Mouse (Mus musculus) fat pad, adult 2 months (tissue): ENCODE data around the gene Mex3b.

ENCODE experiments used
- DNase-seq: peaks from one replicate; pipeline ENCODE4 v3.0.0-alpha.2; 2011; ENCODE audit warnings: low read depth, low spot score; ENCODE audit errors: extremely low read depth

Mex3b gene

GRCm38 (mm10) chr7:82865834-82866485, 1.2 kb upstream of the Mex3b start:
- DNase-seq, result no peak

DNA sequence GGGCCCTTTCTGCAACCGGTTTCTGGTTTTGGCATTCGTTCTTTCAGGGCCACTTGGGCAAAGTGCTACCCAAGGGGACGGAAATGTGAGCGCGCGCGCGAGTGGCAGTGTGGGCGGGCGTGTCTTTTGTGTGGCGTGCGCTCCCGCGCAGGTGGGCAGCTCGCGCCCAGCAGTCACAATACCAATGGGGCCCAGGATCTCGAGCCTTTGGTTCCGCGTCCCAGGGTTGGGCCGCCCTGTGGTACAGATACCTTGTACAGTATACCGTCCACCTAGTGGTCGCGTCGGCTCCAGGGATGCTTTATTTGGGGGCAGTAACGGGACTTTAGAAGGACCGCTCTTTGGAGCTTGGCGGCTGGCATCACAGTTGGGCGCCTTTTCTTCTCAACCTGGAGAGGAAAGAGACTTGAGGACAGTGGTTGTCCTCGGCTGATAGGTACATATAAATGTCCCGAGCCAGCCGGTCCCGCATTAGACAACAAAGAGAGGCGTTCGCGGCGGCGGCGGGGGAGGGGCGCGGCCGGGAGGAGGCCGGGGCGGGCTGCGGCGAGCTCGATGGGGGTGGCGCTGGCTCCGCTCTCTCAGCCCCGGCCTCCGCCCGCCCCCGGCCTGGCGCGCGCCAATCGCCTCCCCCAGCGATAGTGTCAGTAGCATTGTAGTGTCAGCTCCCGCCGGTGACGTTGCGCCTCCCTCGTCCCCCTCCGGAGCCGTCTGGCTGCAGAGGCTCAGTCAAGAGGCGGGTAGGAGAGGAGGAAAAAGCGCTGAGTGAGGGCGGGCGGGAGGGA, 455 bp upstream of the Mex3b start:
- no peak for DNase-seq

GRCm38 (mm10) chr7:82868309-82869230, 1.4 kb downstream of the Mex3b start:
- no peak for DNase-seq

DNA sequence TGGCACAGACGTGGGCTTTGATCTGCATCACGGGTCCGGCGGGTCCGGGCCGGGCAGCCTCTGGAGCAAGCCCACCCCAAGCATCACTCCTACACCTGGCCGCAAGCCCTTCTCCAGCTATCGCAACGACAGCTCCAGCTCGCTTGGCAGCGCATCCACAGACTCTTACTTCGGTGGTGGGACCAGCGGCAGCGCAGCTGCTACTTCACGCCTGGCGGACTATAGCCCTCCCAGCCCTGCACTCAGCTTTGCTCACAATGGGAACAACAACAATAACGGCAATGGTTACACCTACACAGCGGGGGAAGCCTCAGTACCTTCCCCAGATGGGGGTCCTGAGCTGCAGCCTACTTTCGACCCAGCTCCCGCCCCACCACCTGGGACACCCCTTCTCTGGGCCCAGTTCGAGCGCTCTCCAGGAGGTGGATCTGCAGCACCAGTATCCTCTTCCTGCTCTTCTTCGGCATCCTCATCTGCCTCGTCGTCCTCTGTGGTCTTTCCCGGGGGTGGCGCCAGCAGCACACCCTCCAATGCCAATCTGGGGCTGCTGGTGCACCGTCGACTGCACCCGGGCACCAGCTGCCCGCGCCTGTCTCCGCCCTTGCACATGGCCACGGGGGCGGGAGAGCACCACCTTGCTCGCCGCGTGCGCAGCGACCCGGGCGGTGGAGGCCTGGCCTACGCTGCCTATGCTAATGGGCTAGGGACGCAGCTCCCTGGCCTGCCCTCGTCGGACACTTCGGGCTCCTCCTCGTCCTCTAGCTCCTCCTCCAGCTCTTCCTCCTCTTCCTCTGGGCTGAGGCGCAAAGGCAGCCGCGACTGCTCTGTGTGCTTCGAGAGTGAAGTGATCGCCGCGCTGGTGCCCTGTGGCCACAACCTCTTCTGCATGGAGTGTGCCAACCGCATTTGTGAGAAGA, 2.4 kb downstream of the Mex3b start:
- no peak for DNase-seq

GRCm38 (mm10) chr7:82870148-82870513, 3.0 kb downstream of the Mex3b start:
- no peak for DNase-seq

DNA sequence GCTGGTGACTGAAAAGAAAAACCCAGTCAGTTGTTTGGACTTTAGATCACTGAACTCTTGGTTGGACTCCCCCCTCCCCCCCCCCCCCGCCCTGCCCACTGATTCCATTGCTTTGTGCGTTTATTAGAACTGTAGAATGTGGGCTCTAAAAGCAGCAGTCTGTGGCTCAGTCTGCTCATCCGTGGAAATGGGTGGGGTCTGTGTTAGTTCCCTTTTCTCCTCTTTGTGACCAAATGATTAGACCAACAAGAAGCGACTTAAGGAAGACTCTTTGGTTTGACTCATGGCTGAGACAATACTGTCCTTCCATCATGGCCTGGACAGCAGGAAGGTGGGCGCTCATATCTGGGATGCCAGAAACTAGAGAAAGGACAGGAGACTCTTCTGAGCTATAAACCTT, 9.4 kb downstream of the Mex3b start:
- no peak for DNase-seq

GRCm38 (mm10) chr7:82880016-82880415, 12.9 kb downstream of the Mex3b start:
- no peak for DNase-seq

GRCm38 (mm10) chr7:82880700-82881099, 13.6 kb downstream of the Mex3b start:
- no peak for DNase-seq

- no peak for DNase-seq
These were observed 23.3 kb downstream of the Mex3b start for GRCm38 (mm10) chr7:82890317-82890850.

DNA sequence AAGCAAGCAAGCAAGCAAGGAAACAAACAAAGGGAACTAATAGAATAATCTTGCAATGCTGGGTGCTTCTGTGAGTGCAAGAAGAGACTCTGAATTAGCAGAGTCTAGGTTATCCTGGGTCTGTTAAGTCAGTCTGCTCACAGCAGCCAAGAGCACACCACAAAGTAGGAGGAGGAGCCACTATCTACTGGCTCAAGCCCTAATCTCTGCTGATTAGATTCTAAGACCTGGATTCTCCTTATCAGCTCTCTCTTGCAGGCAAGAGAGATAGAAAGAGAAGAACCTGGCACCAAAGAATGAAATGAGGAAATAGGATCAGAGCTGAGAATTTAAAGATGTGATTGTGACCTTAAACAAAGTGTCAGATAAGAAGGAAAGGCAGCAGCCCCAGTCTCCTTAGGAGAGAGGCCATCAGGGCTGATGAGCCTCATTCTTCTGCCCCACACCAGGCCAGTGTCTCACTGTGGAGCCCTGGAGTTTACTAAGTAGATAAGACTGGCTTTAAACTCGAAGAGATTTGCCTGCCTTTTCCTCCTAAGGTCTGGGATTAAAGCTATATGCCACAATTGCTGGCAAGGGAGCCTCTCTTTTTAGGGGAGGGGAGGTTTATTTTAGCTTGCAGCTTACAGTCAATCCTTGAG, 23.9 kb downstream of the Mex3b start:
- no peak for DNase-seq

- no peak for DNase-seq
These were observed 27.2 kb downstream of the Mex3b start for GRCm38 (mm10) chr7:82894366-82894765.

- DNase-seq, result no peak
These were observed 28.5 kb downstream of the Mex3b start for GRCm38 (mm10) chr7:82895606-82896005.

DNA sequence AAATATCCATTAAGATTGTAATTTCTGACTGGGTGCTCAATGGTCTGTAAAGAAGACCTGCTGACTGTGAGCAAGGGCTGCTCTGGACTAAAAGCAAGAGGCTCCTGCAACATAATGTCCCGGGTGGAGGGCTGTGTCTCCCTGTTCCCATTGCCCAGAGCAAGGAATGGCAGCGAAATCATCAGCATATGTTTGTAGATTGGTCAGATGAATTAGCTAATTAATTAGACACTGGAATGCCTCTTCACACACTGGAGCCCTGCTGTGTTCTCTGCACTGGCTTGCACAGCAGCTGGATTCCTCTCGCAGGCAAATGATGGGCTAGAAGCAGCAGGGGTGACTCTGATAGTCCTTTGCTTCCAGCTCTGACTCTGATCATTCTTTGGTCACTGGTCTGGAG, 29.6 kb downstream of the Mex3b start:
- no peak for DNase-seq

- no peak for DNase-seq
These were observed 32.5 kb downstream of the Mex3b start for GRCm38 (mm10) chr7:82899459-82900297.

- no peak for DNase-seq
These were observed 35.9 kb downstream of the Mex3b start for GRCm38 (mm10) chr7:82903006-82903405.

DNA sequence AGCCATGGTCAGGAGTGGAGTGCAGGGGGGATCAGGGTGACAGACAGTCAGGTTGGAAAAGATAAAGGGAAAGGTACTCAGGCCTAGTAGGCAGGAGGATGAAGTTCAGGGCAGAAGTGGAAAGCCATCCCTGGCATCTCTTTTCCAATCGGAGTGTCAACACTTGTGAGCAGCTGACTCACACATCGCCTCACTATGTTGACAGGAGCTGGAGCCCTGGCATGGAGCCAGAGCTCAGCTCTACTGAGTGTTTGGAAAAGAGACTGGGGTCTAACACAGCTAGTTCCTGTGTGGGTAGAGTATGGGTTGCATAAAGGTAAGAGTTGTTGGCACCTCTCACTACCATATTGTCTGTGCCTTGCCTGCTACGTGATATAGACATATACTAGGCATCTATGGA, 38.4 kb downstream of the Mex3b start:
- DNase-seq, result no peak

- no peak for DNase-seq
These were observed 39.9 kb downstream of the Mex3b start for GRCm38 (mm10) chr7:82907081-82907480.

DNA sequence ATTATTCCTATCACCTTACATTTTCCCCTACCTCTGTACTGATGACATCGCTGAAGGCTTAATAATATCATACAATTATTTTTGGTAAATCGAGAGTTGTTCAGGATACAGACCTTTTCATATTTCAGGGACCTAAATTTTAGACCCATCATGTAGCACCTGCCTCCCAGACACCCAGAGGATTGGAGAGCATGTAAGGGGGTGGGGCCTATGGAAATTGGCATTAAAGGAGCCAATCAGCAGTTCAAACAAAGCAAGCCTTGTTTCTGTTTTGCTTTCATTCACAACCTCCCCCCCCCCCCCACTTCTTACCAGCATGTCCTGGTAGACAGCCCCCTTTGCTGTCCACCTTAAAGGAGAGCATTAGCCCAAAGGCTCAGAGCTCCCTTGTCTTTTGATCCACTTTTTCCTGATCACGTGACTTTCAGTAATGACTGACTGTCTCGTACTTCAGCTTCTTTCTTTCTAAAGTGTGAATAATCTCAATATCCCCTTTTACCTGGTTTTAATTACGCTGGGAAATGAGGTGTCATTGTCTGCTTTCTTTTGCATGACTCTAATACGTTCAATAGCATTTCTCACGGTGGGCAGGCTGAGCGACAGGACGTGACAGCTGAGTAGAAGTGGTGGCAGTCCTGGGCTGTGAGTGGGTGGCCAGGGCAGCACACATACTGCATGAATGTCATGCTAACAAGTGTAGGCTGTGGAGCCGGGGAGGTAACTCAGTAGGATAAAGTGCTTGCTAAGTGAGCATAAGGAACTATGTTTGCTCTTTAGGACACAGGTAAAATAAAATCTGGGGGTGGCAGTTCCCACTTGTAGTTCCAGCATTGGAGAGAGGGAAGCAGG, 43.6 kb downstream of the Mex3b start:
- DNase-seq, result no peak
